Mouse (Mus musculus): ENCODE data around the gene Fbxo33.

Fbxo33 gene

DNA sequence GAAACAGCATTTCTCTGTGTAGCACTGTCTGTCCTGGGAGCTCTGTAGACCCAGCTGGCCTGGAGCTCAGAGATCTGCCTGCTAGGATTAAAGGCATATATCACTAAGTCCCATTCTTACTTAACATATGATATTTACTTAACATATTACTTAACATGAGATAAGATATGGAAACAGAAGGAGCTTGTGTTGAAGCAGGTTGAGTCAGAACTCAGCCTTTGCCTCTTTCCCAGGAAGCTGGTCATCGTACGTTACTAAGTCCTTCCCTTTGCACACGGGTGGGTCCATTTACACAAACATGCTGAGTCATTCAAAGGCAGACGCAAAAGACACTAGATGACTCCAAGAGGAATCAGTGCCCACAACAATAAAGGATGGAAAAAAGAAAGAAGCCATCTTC lies 20.8 kb downstream of the Fbxo33 start:
- DNase-seq (ENCODE audit: low spot score), result no peak

- DNase-seq (ENCODE audit: low spot score), result no peak
Measured at GRCm38 (mm10) chr12:59195941-59196340, 23.6 kb downstream of the Fbxo33 start.

DNA sequence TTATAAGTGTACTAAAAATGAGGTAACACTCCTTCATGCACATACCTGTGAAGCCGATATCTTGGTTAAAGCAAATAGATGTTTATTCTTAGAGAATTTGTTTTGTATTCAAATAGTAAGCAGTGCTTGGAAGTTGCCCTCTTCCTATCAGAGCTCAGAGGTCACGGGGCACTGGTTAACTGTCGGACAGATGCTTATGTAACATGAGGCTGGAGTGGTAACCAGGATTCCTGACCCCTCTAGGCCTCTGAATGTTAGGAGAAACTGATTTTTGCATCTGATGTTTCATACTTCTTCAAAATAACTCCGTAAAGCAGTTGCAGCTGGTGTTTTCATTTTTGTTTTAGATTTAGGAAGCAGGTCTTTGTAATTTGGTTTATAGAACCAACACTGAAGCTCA lies 24.5 kb downstream of the Fbxo33 start:
- no peak for DNase-seq (ENCODE audit: low spot score)

DNA sequence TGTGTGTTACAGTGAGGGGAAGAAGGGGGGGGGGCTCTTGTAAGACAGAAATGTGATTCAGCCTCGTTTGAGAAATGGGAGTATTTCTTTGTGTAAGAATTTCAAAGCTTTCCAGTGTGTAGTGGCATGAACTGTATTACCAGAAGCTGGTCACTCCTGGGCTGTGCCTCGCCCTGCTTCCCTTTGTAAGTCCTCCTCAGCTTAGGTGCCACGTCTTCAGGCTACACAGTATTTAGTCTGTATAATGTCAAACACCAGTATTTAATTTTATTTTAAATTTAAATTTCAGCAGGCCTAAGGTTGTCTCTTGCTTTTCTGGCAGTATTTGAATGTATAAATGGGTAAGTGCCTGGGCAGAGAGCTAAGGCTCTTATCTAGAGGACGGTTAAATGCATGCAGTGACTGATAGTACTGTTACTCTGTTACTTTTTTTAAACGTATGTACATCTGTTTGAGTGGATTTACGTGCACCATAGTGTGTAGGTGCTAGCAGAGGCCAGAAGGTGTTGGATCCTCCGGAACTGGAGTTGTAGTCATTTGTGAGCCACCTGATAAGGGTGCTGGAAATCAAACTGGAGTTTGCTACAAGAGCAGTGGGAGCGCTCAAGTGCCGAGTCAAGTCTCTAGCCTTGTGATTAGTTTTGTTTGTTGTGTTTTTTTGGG lies 25.1 kb downstream of the Fbxo33 start:
- DNase-seq (ENCODE audit: low spot score), result no peak

GRCm38 (mm10) chr12:59193637-59194036 lies 25.9 kb downstream of the Fbxo33 start:
- no peak for DNase-seq (ENCODE audit: low spot score)

- DNase-seq (ENCODE audit: low spot score), result no peak
Measured at GRCm38 (mm10) chr12:59188086-59188682, 31.3 kb downstream of the Fbxo33 start.

DNA sequence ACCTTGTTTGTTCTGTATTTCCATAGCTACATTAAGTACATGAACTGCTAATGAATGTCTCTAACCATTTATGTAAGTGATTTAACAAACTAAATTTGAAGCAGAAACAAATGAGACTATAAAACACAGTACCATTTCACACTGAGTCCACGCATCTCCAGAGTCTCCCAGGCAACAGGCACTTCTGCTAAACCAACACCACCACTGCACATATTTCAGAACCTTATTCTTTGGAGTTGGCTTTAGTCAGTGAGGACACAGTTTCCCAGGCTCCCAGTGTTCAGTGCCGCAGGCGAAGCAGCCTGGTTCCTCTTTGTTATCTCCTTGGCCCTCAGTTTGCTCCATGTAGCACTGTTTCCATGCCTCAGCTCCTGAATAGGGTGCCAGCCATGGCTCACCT lies 41.7 kb downstream of the Fbxo33 start:
- DNase-seq (ENCODE audit: low spot score), result no peak

- no peak for DNase-seq (ENCODE audit: low spot score)
Measured at GRCm38 (mm10) chr12:59169935-59170334, 49.6 kb downstream of the Fbxo33 start.

DNA sequence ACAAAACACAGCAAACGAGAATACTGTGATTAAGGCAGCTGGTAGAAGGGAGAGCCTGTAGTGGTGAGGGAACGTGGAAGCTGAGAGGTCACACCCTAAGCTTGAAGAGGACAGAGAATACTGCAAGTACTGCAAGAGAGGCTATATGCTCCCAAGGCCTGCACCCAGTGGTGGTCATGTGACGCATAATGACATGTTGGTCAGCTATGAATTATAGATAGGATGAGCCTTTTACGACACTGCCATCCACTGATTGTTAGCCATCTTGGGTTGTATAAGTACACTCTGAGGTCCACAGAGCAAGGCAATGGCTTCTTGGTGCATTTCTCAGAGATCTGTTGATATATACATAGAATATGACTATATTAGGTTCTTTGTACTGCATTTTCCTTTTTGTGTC lies 53.0 kb downstream of the Fbxo33 start:
- no peak for DNase-seq (ENCODE audit: low spot score)

DNA sequence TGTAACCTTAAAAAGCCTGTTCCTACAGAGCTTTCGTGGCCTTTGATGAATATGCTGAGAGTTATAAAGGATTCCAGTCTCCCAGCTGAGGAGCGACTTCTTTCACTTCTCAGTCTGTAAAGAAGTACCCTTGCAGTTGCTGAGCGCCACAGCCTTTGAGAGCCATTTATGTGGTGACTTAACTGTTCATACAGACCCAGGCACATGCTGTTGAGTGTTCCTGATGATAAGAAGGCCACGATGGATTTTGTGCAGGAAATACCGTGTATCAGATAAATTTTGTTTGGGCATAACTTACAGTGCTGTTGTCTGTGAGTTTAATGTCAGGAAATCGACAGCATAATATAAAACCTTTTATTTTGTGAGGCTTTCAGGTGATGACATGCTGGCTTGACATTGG lies 55.0 kb downstream of the Fbxo33 start:
- no peak for DNase-seq (ENCODE audit: low spot score)

DNA sequence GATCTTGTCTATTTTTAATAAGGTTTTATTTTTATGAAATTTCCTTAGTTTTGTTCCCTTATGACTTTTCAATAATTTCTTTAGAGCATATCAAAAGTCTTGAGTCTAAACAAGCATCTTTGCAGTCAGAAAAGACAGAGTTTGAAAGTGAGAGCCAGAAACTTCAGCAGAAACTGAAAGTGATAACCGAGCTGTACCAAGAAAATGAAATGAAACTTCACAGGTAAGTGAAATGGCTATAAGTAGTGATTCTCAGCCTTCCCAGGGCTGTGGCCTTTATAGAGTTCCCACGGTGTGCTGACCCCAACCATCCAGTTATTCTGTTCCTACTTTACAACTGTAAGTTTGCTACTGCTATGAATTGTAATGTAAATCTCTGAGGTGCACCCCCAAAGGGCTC lies 56.7 kb downstream of the Fbxo33 start:
- DNase-seq (ENCODE audit: low spot score), result no peak

- peak; percentile 7 for DNase-seq (ENCODE audit: low spot score)
Measured at GRCm38 (mm10) chr12:59161091-59161490, 58.4 kb downstream of the Fbxo33 start.

Data from embryo, embryonic 10.5 days (tissue).